Mouse (Mus musculus): Measurements from ENCODE around the gene Fryl.

DNA sequence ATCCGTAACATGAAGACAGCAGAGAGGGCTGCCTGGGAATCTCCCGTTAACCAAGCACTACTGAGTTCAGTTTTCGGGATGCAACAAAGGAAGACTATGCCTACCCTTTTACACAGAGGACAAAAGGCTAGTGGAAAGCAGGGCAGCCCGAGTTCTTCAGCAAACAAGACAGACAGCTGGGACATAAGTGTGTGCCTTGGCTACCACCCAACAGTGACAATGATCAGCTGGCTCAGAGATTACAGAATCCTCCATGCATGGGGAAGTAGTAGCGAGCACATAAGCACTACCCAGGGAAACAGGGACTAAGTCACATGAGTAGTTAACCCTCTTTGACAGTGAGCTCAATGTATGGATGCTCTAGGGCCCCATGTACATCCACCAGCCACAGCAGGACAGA lies 126.5 kb downstream of the Fryl start:
- TF ChIP-seq POLR2A (IDR thresholded peaks at IDR 0.05; ENCODE audit: borderline replicate concordance, extremely low read depth, low read depth, low read length) (no peak), CTCF (IDR thresholded peaks at IDR 0.05; ENCODE audit: insufficient read depth, low read length) (no peak)
